In the genomic region with DNA sequence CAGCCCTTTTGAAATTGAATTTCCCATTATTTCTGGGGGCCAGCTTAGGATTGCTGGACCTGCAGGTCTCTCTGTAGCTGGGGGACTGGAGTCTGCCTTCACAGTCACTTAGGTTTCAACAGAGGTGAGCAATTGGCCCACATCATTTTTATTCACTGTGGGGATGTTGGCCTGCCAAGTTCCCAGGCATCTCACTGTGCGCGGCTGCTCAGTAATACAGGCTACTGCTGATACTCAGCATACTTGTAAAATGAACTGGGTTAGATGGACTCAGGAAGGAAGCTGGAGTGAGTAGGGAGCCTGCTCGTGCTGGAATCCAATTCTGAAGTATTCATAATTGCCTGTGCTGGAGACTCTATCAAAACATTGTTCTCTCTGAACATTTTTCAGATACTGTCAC, we compare ENCODE assay signal across 20 mouse cellular contexts.
DNase-seq lines count a peak whose midpoint lies in the region; ATAC-seq and TF ChIP-seq lines count a peak whose summit lies in the region.
"Had no signal": no experiment of that assay in that cellular context is flagged by ENCODE, and none has a peak within 500 bp of the region (broad histone marks: within the 10 kb centered on the region; RNA-seq: fewer than 3 reads in every experiment).

No protein-coding gene starts in this region.

- H3K9ac ChIP-seq in kidney, postnatal 0 days (ENCODE audit: low read depth, low read length): no peak overlapping the region
- H3K9ac ChIP-seq in kidney, embryonic 16.5 days (replicated peaks; ENCODE audit: low read length): no peak overlapping the region
- H3K9ac ChIP-seq: limb, embryonic 13.5 days; liver, embryonic 13.5 days; lung, embryonic 15.5 days; midbrain, embryonic 12.5 days; neural tube, embryonic 12.5 days had no signal

- H3K36me3 ChIP-seq in kidney, postnatal 0 days (ENCODE audit: insufficient read depth, low read length): no peaks in the 10 kb centered on the region
- no peaks in the 10 kb centered on the region for H3K36me3 ChIP-seq in kidney, embryonic 16.5 days (ENCODE audit: insufficient read depth, low read length)
- H3K36me3 ChIP-seq: limb, embryonic 13.5 days; liver, embryonic 13.5 days; lung, embryonic 15.5 days; midbrain, embryonic 12.5 days; neural tube, embryonic 12.5 days had no signal

- H3K27ac ChIP-seq in kidney, postnatal 0 days: no peak overlapping the region
- no peak overlapping the region for H3K27ac ChIP-seq in kidney, embryonic 16.5 days (ENCODE audit: low read length)
- H3K27ac ChIP-seq: heart, adult 2 months; limb, embryonic 13.5 days; liver, embryonic 13.5 days; lung, embryonic 15.5 days; macrophage; midbrain, embryonic 12.5 days; neural tube, embryonic 12.5 days had no signal

- peak; percentile 20; the same call in 1 of the 2 replicates for ATAC-seq in frontal cortex, adult (ENCODE audit: low TSS enrichment)
- ATAC-seq in kidney, postnatal 0 days (replicated peaks; ENCODE audit: low FRiP score, low read depth): no peak
- ATAC-seq in kidney, embryonic 16.5 days (ENCODE audit: low FRiP score, low TSS enrichment): no peak
- ATAC-seq: forebrain, embryonic 16.5 days had no signal

- no peak overlapping the region for H3K4me3 ChIP-seq in kidney, postnatal 0 days (replicated peaks; ENCODE audit: low read depth, low read length)
- no peak overlapping the region for H3K4me3 ChIP-seq in kidney, embryonic 16.5 days (ENCODE audit: low read length)
- H3K4me3 ChIP-seq: erythroblast, embryonic 14.5 days; heart, adult 2 months; limb, embryonic 13.5 days; liver, embryonic 13.5 days; lung, embryonic 15.5 days; midbrain, embryonic 12.5 days; neural tube, embryonic 12.5 days had no signal

- H3K4me2 ChIP-seq in kidney, postnatal 0 days (ENCODE audit: low read length): no peak overlapping the region
- H3K4me2 ChIP-seq in kidney, embryonic 16.5 days (replicated peaks; ENCODE audit: low read depth, low read length): no peak overlapping the region
- H3K4me2 ChIP-seq: limb, embryonic 13.5 days; liver, embryonic 13.5 days; lung, embryonic 15.5 days; midbrain, embryonic 12.5 days; neural tube, embryonic 12.5 days had no signal

- H3K9me3 ChIP-seq in kidney, postnatal 0 days (replicated peaks; ENCODE audit: low read length): no peaks in the 10 kb centered on the region
- H3K9me3 ChIP-seq in kidney, embryonic 16.5 days (ENCODE audit: low read length): no peaks in the 10 kb centered on the region
- H3K9me3 ChIP-seq: limb, embryonic 13.5 days; liver, embryonic 13.5 days; lung, embryonic 15.5 days; midbrain, embryonic 12.5 days; neural tube, embryonic 12.5 days had no signal

- DNase-seq in frontal cortex, postnatal 10 days (ENCODE audit: low spot score in 2 of 2): no peak
- peak; percentile 7 for DNase-seq in kidney, postnatal 0 days (ENCODE audit: low spot score)
- peak; percentile 60 to 75 for DNase-seq in cerebellum, adult 18-20 months
- peak; percentile 61 to 71 for DNase-seq in cerebellum, postnatal 25 days
- DNase-seq in layer of hippocampus, adult 18-20 months (ENCODE audit: low spot score in 2 of 2): no peak
- DNase-seq in lung, adult 18-20 months: no peak
- DNase-seq: gastrocnemius, postnatal 10 days; heart, adult 2 months; heart, postnatal 4 days; liver, embryonic 13.5 days; thymus, postnatal 25 days had no signal

- TF ChIP-seq CTCF in kidney, postnatal 0 days (IDR thresholded peaks at IDR 0.05; ENCODE audit: low read depth): no peak

- no peaks in the 10 kb centered on the region for H3K4me1 ChIP-seq in kidney, postnatal 0 days (replicated peaks; ENCODE audit: insufficient read depth, low read length)
- no peaks in the 10 kb centered on the region for H3K4me1 ChIP-seq in kidney, embryonic 16.5 days (ENCODE audit: insufficient read depth, low read length)
- H3K4me1 ChIP-seq: limb, embryonic 13.5 days; liver, embryonic 13.5 days; lung, embryonic 15.5 days; midbrain, embryonic 12.5 days; neural tube, embryonic 12.5 days had no signal

- 62% methylated on average over 3 of the region's 3 CpGs for WGBS in kidney, postnatal 0 days
- WGBS in kidney, embryonic 16.5 days: 74% methylated on average over 3 of the region's 3 CpGs

- H3K27me3 ChIP-seq in kidney, postnatal 0 days (ENCODE audit: insufficient read depth, low read length): no peaks in the 10 kb centered on the region
- H3K27me3 ChIP-seq in kidney, embryonic 16.5 days (ENCODE audit: insufficient read depth, low read length): no peaks in the 10 kb centered on the region
- H3K27me3 ChIP-seq: limb, embryonic 13.5 days; liver, embryonic 13.5 days; lung, embryonic 15.5 days; midbrain, embryonic 12.5 days; neural tube, embryonic 12.5 days had no signal

Comparison
In these comparisons a context has a peak if more than half of its experiments do, and no peak if none do; other contexts are left out.
1. DNase-seq: peak in kidney, postnatal 0 days (single experiment), cerebellum, adult 18-20 months (2 of 2) and cerebellum, postnatal 25 days (2 of 2); none in frontal cortex, postnatal 10 days (0 of 2), layer of hippocampus, adult 18-20 months (0 of 2) and lung, adult 18-20 months (0 of 2).